Mouse (Mus musculus): ENCODE data around the gene Prkab1. TPM values are rescaled to one million over a fixed set of nuclear protein-coding genes. Genes with fewer than 3 reads are reported as not detected.

The Prkab1 gene
- polyA plus RNA-seq, 1 experiment = 32.7 TPM

- Histone ChIP-seq H3K4me3 (ENCODE audit: insufficient read depth, low read length) (no peak overlapping the region), H3K4me1 (ENCODE audit: control insufficient read depth, insufficient read depth, low read length) (no peaks in the 10 kb centered on the region), H3K27ac (ENCODE audit: insufficient read depth, low read length) (no peak overlapping the region)
- TF ChIP-seq CTCF (IDR thresholded peaks at IDR 0.05; ENCODE audit: extremely low read depth, insufficient read depth, low read length) (no peak), POLR2A (IDR thresholded peaks at IDR 0.05; ENCODE audit: extremely low read depth, insufficient read depth, low read length) (no peak)
Measured at GRCm38 (mm10) chr5:116037731-116038130, 13.4 kb upstream of the Prkab1 start.

- H3K27ac ChIP-seq (ENCODE audit: insufficient read depth, low read length) = no peak overlapping the region
- H3K4me3 ChIP-seq (ENCODE audit: insufficient read depth, low read length) = no peak overlapping the region
- no peaks in the 10 kb centered on the region for H3K4me1 ChIP-seq (ENCODE audit: control insufficient read depth, insufficient read depth, low read length)
- TF ChIP-seq POLR2A (IDR thresholded peaks at IDR 0.05; ENCODE audit: extremely low read depth, insufficient read depth, low read length) = no peak
- no peak for TF ChIP-seq CTCF (IDR thresholded peaks at IDR 0.05; ENCODE audit: extremely low read depth, insufficient read depth, low read length)
Measured at GRCm38 (mm10) chr5:116036465-116036864, 12.2 kb upstream of the Prkab1 start.

- no peak overlapping the region for H3K27ac ChIP-seq (ENCODE audit: insufficient read depth, low read length)
- TF ChIP-seq CTCF (IDR thresholded peaks at IDR 0.05; ENCODE audit: extremely low read depth, insufficient read depth, low read length) (peak; percentile 81), POLR2A (IDR thresholded peaks at IDR 0.05; ENCODE audit: extremely low read depth, insufficient read depth, low read length) (no peak)
- H3K4me1 ChIP-seq (ENCODE audit: control insufficient read depth, insufficient read depth, low read length) = no peaks in the 10 kb centered on the region
- no peak overlapping the region for H3K4me3 ChIP-seq (ENCODE audit: insufficient read depth, low read length)
Measured at GRCm38 (mm10) chr5:116031190-116031577, 6.9 kb upstream of the Prkab1 start.

- Histone ChIP-seq H3K4me3 (ENCODE audit: insufficient read depth, low read length) (no peak overlapping the region), H3K27ac (ENCODE audit: insufficient read depth, low read length) (no peak overlapping the region), H3K4me1 (ENCODE audit: control insufficient read depth, insufficient read depth, low read length) (no peaks in the 10 kb centered on the region)
- TF ChIP-seq CTCF (IDR thresholded peaks at IDR 0.05; ENCODE audit: extremely low read depth, insufficient read depth, low read length) (no peak), POLR2A (IDR thresholded peaks at IDR 0.05; ENCODE audit: extremely low read depth, insufficient read depth, low read length) (no peak)
Measured at GRCm38 (mm10) chr5:116030566-116031189, 6.4 kb upstream of the Prkab1 start.

GRCm38 (mm10) chr5:116029071-116029470 lies 4.8 kb upstream of the Prkab1 start:
- no peak overlapping the region for H3K27ac ChIP-seq (ENCODE audit: insufficient read depth, low read length)
- TF ChIP-seq POLR2A (IDR thresholded peaks at IDR 0.05; ENCODE audit: extremely low read depth, insufficient read depth, low read length) = no peak
- TF ChIP-seq CTCF (IDR thresholded peaks at IDR 0.05; ENCODE audit: extremely low read depth, insufficient read depth, low read length) = no peak

GRCm38 (mm10) chr5:116026561-116026960 lies 2.3 kb upstream of the Prkab1 start:
- TF ChIP-seq CTCF (IDR thresholded peaks at IDR 0.05; ENCODE audit: extremely low read depth, insufficient read depth, low read length) = no peak
- TF ChIP-seq POLR2A (IDR thresholded peaks at IDR 0.05; ENCODE audit: extremely low read depth, insufficient read depth, low read length) = no peak
- H3K27ac ChIP-seq (ENCODE audit: insufficient read depth, low read length) = no peak overlapping the region

More at GRCm38 (mm10) chr5:116029071-116029470, 4.8 kb upstream of the Prkab1 start:
- no peaks in the 10 kb centered on the region for H3K4me1 ChIP-seq (ENCODE audit: control insufficient read depth, insufficient read depth, low read length)
- no peak overlapping the region for H3K4me3 ChIP-seq (ENCODE audit: insufficient read depth, low read length)

GRCm38 (mm10) chr5:116026107-116026506 lies 1.8 kb upstream of the Prkab1 start:
- H3K27ac ChIP-seq (ENCODE audit: insufficient read depth, low read length) = no peak overlapping the region
- H3K4me1 ChIP-seq (ENCODE audit: control insufficient read depth, insufficient read depth, low read length) = no peaks in the 10 kb centered on the region
- H3K4me3 ChIP-seq (ENCODE audit: insufficient read depth, low read length) = no peak overlapping the region
- TF ChIP-seq CTCF (IDR thresholded peaks at IDR 0.05; ENCODE audit: extremely low read depth, insufficient read depth, low read length) (no peak), POLR2A (IDR thresholded peaks at IDR 0.05; ENCODE audit: extremely low read depth, insufficient read depth, low read length) (no peak)

More at GRCm38 (mm10) chr5:116026561-116026960, 2.3 kb upstream of the Prkab1 start:
- Histone ChIP-seq H3K4me3 (ENCODE audit: insufficient read depth, low read length) (no peak overlapping the region), H3K4me1 (ENCODE audit: control insufficient read depth, insufficient read depth, low read length) (no peaks in the 10 kb centered on the region)

- Histone ChIP-seq H3K4me1 (ENCODE audit: control insufficient read depth, insufficient read depth, low read length) (no peaks in the 10 kb centered on the region), H3K4me3 (ENCODE audit: insufficient read depth, low read length) (peak overlapping the region; percentile 31), H3K27ac (ENCODE audit: insufficient read depth, low read length) (no peak overlapping the region)
- no peak for TF ChIP-seq POLR2A (IDR thresholded peaks at IDR 0.05; ENCODE audit: extremely low read depth, insufficient read depth, low read length)
- no peak for TF ChIP-seq CTCF (IDR thresholded peaks at IDR 0.05; ENCODE audit: extremely low read depth, insufficient read depth, low read length)
Measured at GRCm38 (mm10) chr5:116023821-116024284, 455 bp downstream of the Prkab1 start.

- Histone ChIP-seq H3K27ac (ENCODE audit: insufficient read depth, low read length) (no peak overlapping the region), H3K4me3 (ENCODE audit: insufficient read depth, low read length) (peak overlapping the region; percentile 31), H3K4me1 (ENCODE audit: control insufficient read depth, insufficient read depth, low read length) (no peaks in the 10 kb centered on the region)
- no peak for TF ChIP-seq CTCF (IDR thresholded peaks at IDR 0.05; ENCODE audit: extremely low read depth, insufficient read depth, low read length)
- no peak for TF ChIP-seq POLR2A (IDR thresholded peaks at IDR 0.05; ENCODE audit: extremely low read depth, insufficient read depth, low read length)
Measured at GRCm38 (mm10) chr5:116023251-116023661, 1.1 kb downstream of the Prkab1 start.

- Histone ChIP-seq H3K27ac (ENCODE audit: insufficient read depth, low read length) (no peak overlapping the region), H3K4me3 (ENCODE audit: insufficient read depth, low read length) (no peak overlapping the region), H3K4me1 (ENCODE audit: control insufficient read depth, insufficient read depth, low read length) (no peaks in the 10 kb centered on the region)
- no peak for TF ChIP-seq POLR2A (IDR thresholded peaks at IDR 0.05; ENCODE audit: extremely low read depth, insufficient read depth, low read length)
- TF ChIP-seq CTCF (IDR thresholded peaks at IDR 0.05; ENCODE audit: extremely low read depth, insufficient read depth, low read length) = no peak
Measured at GRCm38 (mm10) chr5:116022658-116023200, 1.6 kb downstream of the Prkab1 start.
